Mouse (Mus musculus) midbrain, embryonic 14.5 days (tissue): ENCODE results near the gene Ston2. TPM values are rescaled to one million over a fixed set of nuclear protein-coding genes. Genes with fewer than 3 reads are reported as not detected.

Experiments
- ATAC-seq: fragments of 200-750 bp; cut with Nextera tagmentation; 2 replicates; pipeline ENCODE4 v1.8.0; 2017; ENCODE audit warnings: moderate number of reproducible peaks, moderate library complexity; ENCODE audit not compliant: low FRiP score, low TSS enrichment
- DNase-seq: peaks from one replicate; pipeline ENCODE4 v3.0.0-alpha.2; 2015
- H3K27ac ChIP-seq: fragments of 300-500 bp; sonication (generic); replicated peaks from 2 replicates; pipeline ENCODE4 v1.5.1; 2014; ENCODE audit warnings: mild to moderate bottlenecking, low read depth, low read length, moderate library complexity
- H3K27me3 ChIP-seq: fragments of 300-500 bp; sonication (generic); 2 replicates; pipeline ENCODE4 v1.6.1; 2014; ENCODE audit warnings: low read length, control low read depth, mixed read lengths; ENCODE audit not compliant: control insufficient read depth, insufficient read depth
- H3K36me3 ChIP-seq: fragments of 300-500 bp; sonication (generic); 2 replicates; pipeline ENCODE4 v1.6.1; 2014; ENCODE audit warnings: low read length, control low read depth; ENCODE audit not compliant: control insufficient read depth, insufficient read depth
- H3K4me1 ChIP-seq: fragments of 300-500 bp; sonication (generic); 2 replicates; pipeline ENCODE4 v1.6.1; 2014; ENCODE audit warnings: mild to moderate bottlenecking, antibody characterized with exemption, low read length, control low read depth; ENCODE audit not compliant: control insufficient read depth, insufficient read depth
- H3K4me2 ChIP-seq: fragments of 300-500 bp; sonication (generic); 2 replicates; pipeline ENCODE4 v1.6.1; 2014; ENCODE audit warnings: mild to moderate bottlenecking, low read length, moderate library complexity
- H3K4me3 ChIP-seq: fragments of 300-500 bp; sonication (generic); replicated peaks from 2 replicates; pipeline ENCODE4 v1.5.1; 2014; ENCODE audit warnings: low read depth, low read length
- H3K9ac ChIP-seq: fragments of 300-500 bp; sonication (generic); replicated peaks from 2 replicates; pipeline ENCODE4 v1.6.1; 2014; ENCODE audit warnings: mild to moderate bottlenecking, low read length, moderate library complexity
- H3K9me3 ChIP-seq: fragments of 300-500 bp; sonication (generic); 2 replicates; pipeline ENCODE4 v1.6.1; 2016; ENCODE audit warnings: low read length, control low read depth, mixed read lengths; ENCODE audit not compliant: control insufficient read depth
- WGBS: fragments of 180-500 bp; shearing (Covaris S2); extraction: QIAGEN DNeasy Blood & Tissue Kit; methylation state at CpG from one replicate; pipeline ENCODE4 v1.1.7; 2014; 5-methylcytosine and 5-hydroxymethylcytosine counted together
- polyA plus RNA-seq: library from polyadenylated mRNA; unstranded; fragments of >200 nt; fragmentation: Nextera tagmentation; extraction: Ambion mirVana; gene quantifications from 2 replicates; pipeline ENCODE4 v1.2.1, GENCODE M21; 2014

Ston2 gene
- polyA plus RNA-seq, 1 experiment from 2014 or later, result 5.0 TPM

DNA sequence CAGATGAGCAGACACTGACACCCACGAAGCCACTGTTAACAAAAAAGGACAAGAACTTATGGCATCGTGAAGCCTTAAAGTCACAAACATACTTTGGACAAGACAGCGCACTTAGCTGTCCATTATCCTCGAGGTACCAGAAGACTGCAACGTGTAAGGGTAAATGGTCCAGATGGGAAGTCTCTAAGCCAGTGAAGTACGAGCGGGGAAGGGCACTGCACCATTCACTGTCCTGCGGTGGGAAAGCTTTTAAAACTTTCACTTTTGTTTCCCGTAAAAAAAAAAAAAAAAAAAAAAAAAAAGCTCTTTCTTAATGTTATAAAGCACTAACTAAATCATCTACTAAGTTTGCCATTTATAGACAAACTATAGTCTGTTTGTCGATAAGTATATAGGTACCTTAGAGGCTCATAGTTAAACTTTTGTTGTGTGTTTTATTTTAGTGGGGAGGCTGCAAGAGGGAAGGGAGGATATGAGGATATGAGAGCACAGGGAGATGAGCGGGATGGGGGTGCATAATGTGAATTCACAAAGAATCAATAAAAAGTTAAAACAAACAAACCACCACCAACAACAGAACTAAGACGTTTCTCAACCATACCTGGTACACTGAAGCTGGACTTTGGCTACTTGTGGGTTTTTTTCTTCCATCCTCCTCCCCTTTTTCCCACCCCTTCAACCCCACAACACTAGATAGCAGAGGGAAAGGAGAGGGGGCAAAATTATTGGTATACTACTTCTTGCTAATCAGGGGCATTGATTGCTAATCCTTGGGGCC, 127.4 kb downstream of the Ston2 start:
- H3K27ac ChIP-seq, result no peak overlapping the region
- H3K27me3 ChIP-seq, result no peaks in the 10 kb centered on the region
- WGBS, result 93% methylated on average over 12 of the region's 12 CpGs
- H3K36me3 ChIP-seq, result no peaks in the 10 kb centered on the region
- H3K4me3 ChIP-seq, result no peak overlapping the region
- no peak overlapping the region for H3K4me2 ChIP-seq
- no peaks in the 10 kb centered on the region for H3K9me3 ChIP-seq
- DNase-seq, result no peak
- ATAC-seq, result no peak
- no peaks in the 10 kb centered on the region for H3K4me1 ChIP-seq
- H3K9ac ChIP-seq, result no peak overlapping the region

- no peak for ATAC-seq
- DNase-seq, result peak; percentile 66
- no peak overlapping the region for H3K4me3 ChIP-seq
Observed at GRCm38 (mm10) chr12:91654399-91655122, 133.6 kb downstream of the Ston2 start.

GRCm38 (mm10) chr12:91648426-91648825, 139.8 kb downstream of the Ston2 start:
- Histone ChIP-seq H3K4me2 (no peak overlapping the region), H3K4me3 (no peak overlapping the region), H3K9me3 (0 out of 2 replicates have a peak, but pooled peaks cover 9% of the 10 kb centered on the region), H3K27ac (no peak overlapping the region), H3K27me3 (no peaks in the 10 kb centered on the region), H3K4me1 (no peaks in the 10 kb centered on the region), H3K36me3 (no peaks in the 10 kb centered on the region), H3K9ac (no peak overlapping the region)
- WGBS, result 95% methylated on average over 17 of the region's 17 CpGs
- DNase-seq (no peak), ATAC-seq (no peak)

More at GRCm38 (mm10) chr12:91654399-91655122, 133.6 kb downstream of the Ston2 start:
- Histone ChIP-seq H3K27ac (no peak overlapping the region), H3K9me3 (no peaks in the 10 kb centered on the region), H3K4me1 (no peaks in the 10 kb centered on the region), H3K4me2 (no peak overlapping the region), H3K9ac (no peak overlapping the region), H3K36me3 (no peaks in the 10 kb centered on the region), H3K27me3 (no peaks in the 10 kb centered on the region)
- WGBS, result 71% methylated on average over 3 of the region's 3 CpGs

DNA sequence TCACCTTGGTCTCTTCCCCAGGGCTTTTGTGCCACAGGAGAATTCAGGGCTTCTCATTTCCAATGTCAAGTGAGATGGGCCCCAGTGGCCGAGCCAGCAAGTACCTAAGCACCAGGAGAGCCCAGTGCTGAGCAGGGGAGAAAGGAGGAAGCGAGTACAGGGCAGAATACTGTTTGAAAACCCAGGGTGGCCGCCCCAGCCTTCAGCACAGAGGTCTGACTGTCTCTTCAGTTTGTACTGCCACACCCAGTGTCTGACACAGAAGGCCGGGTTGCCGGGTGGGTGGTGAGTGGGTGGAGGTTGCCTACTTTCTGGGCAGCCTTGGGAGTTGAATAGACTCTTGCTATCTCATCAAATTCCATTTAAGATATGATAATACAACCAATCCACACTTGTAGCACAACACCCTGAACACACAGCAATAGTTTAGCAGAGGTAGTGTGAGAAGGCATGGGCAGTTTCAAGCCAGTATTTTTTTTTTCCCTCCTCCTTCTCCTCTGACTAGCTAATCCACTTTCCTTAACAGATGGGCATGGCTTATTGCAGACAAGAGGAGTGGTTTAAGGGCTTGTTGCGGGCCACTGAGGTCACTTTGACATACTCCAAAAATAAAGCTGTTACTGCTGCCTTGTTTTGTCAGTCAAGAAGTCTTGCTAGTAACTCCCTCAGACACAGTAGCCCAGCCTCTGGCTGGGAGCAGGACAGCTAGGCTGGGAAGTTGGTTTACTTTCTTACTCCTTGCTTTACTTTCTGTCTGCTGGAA, 142.6 kb downstream of the Ston2 start:
- 79% methylated on average over 6 of the region's 6 CpGs for WGBS
- Histone ChIP-seq H3K4me3 (no peak overlapping the region), H3K27me3 (no peaks in the 10 kb centered on the region), H3K36me3 (no peaks in the 10 kb centered on the region), H3K4me1 (peaks cover 16% of the 10 kb centered on the region), H3K9ac (no peak overlapping the region), H3K9me3 (0 out of 2 replicates have a peak, but pooled peaks cover 9% of the 10 kb centered on the region), H3K27ac (no peak overlapping the region), H3K4me2 (no peak overlapping the region)
- ATAC-seq (no peak), DNase-seq (no peak)

DNA sequence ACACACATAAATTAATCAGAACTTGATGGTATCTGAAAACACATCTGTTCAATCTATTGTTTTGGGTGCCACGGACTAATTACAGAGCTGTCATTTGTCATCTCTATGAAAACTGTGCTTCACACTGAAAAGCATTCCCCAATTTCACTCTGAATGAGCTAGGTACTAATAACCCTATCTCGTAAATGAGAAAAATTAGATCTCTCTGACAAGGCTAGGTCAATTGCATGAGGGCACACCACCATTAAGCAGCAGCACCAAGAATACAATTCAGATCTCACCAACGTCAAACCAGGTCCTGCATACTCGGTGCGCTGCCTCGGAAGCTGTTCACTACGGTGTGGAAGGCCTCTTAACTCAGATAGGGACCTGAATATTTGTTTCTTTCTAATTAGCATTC, 145.0 kb downstream of the Ston2 start:
- Histone ChIP-seq H3K9ac (no peak overlapping the region), H3K9me3 (0 out of 2 replicates have a peak, but pooled peaks cover 8% of the 10 kb centered on the region), H3K4me3 (no peak overlapping the region), H3K27ac (0 out of 2 replicates have a peak overlapping the region, but pooled peaks have one; percentile 14), H3K4me1 (peaks cover 16% of the 10 kb centered on the region), H3K4me2 (no peak overlapping the region), H3K36me3 (no peaks in the 10 kb centered on the region), H3K27me3 (no peaks in the 10 kb centered on the region)
- DNase-seq, result peak; percentile 8
- ATAC-seq, result no peak
- 75% methylated on average over 7 of the region's 7 CpGs for WGBS

DNA sequence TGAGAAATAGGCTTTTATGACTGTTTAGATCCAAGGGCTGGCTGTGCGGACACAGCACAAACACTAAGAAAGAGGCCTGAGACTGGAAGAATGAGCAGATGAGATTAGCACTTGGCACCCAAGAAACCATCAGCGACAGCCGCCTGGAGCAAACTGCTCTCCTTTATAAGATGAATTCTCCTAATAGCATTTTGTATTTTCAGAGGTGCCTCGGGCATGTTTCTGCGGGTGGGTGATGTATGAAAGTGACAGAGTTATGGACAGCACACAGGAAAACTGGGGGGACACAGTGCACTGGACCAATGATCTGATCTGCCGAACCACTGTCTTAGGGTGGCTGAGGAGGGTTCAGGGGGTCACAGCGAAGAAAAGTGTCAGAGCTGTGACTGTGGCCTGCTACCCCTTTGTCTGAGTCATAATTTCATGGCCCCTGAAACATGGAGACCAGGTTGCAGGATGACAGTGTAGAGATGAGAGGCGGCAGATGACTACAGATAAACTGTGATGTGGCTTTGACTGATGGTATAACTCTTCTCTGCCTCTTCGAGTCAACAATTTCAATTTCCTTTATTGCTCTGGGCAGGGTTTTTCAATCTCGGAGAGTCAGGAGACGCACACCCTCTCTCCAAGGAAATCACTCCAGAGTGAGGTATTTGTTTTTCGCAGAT, 145.6 kb downstream of the Ston2 start:
- Histone ChIP-seq H3K4me2 (no peak overlapping the region), H3K9me3 (0 out of 2 replicates have a peak, but pooled peaks cover 3% of the 10 kb centered on the region), H3K4me3 (no peak overlapping the region), H3K9ac (no peak overlapping the region), H3K36me3 (no peaks in the 10 kb centered on the region), H3K4me1 (peaks cover 16% of the 10 kb centered on the region), H3K27ac (0 out of 2 replicates have a peak overlapping the region, but pooled peaks have one; percentile 14), H3K27me3 (no peaks in the 10 kb centered on the region)
- peak; percentile 37 for DNase-seq
- ATAC-seq, result no peak
- WGBS, result 57% methylated on average over 12 of the region's 12 CpGs

- Histone ChIP-seq H3K9ac (peak overlapping the region; percentile 17), H3K27ac (peak overlapping the region; percentile 38), H3K4me1 (peaks cover 16% of the 10 kb centered on the region), H3K27me3 (no peaks in the 10 kb centered on the region), H3K36me3 (no peaks in the 10 kb centered on the region), H3K9me3 (no peaks in the 10 kb centered on the region), H3K4me2 (peak overlapping the region; percentile 52), H3K4me3 (peak overlapping the region; percentile 25)
- ATAC-seq (peak; percentile 78), DNase-seq (peak; percentile 76)
- 3% methylated on average over 13 of the region's 13 CpGs for WGBS
Observed at GRCm38 (mm10) chr12:91641631-91642141, 146.5 kb downstream of the Ston2 start.

- Histone ChIP-seq H3K9ac (peak overlapping the region; percentile 17; the same call in 1 of the 2 replicates), H3K9me3 (no peaks in the 10 kb centered on the region), H3K36me3 (no peaks in the 10 kb centered on the region), H3K27me3 (no peaks in the 10 kb centered on the region), H3K4me2 (peak overlapping the region; percentile 52), H3K27ac (peak overlapping the region; percentile 38; the same call in 1 of the 2 replicates), H3K4me3 (peak overlapping the region; percentile 25), H3K4me1 (peaks cover 16% of the 10 kb centered on the region)
- no peak for DNase-seq
- peak; percentile 62 for ATAC-seq
- WGBS, result 18% methylated on average over 7 of the region's 7 CpGs
Observed at GRCm38 (mm10) chr12:91641133-91641532, 147.1 kb downstream of the Ston2 start.
